Mouse (Mus musculus) CH12.LX (cell line): Measurements from ENCODE around the gene Lamb2. TPM values are rescaled to one million over a fixed set of nuclear protein-coding genes. Genes with fewer than 3 reads are reported as not detected.

Experiments
- DNase-seq: peaks from one replicate; pipeline ENCODE4 v3.0.0-alpha.2; 2013; ENCODE audit errors: extremely low read depth
- H3K27ac ChIP-seq: 2 replicates; pipeline ENCODE4 v1.5.1; 2012; ENCODE audit warnings: low read depth, mild to moderate bottlenecking, control low read depth, moderate library complexity; ENCODE audit not compliant: insufficient read depth
- H3K27me3 ChIP-seq: replicated peaks from 2 replicates; pipeline ENCODE3; 2012; ENCODE audit warnings: inconsistent platforms
- H3K36me3 ChIP-seq, 2 experiments: replicated peaks in 1 of 2; 2 replicates each; pipeline versions ENCODE3 to v1.6.1; 2012; ENCODE audit warnings: inconsistent platforms in 1 of 2, low read length in 1 of 2, mild to moderate bottlenecking in 1 of 2, mixed read lengths in 1 of 2, moderate library complexity in 1 of 2; ENCODE audit not compliant: control insufficient read depth in 1 of 2, insufficient read depth in 1 of 2
- H3K4me1 ChIP-seq, 2 experiments: 2 replicates each; pipeline ENCODE4 v1.6.1; 2012; ENCODE audit warnings: inconsistent platforms in 1 of 2, moderate library complexity in 1 of 2; ENCODE audit not compliant: insufficient read depth in 2 of 2, control insufficient read depth in 1 of 2
- H3K4me2 ChIP-seq: 2 replicates; pipeline ENCODE4 v1.6.1; 2012; ENCODE audit warnings: low read depth, mild to moderate bottlenecking, control low read depth; ENCODE audit not compliant: poor library complexity, insufficient read depth, severe bottlenecking
- H3K4me3 ChIP-seq, 3 experiments: fragments of 150-350 bp in 1 of 3; sonication (generic) in 1 of 3; replicated peaks in 1 of 3; 2 replicates each; pipeline versions ENCODE3 to v1.5.1; 2011 to 2012; ENCODE audit warnings: low read depth in 2 of 3, low read length in 2 of 3, mild to moderate bottlenecking in 2 of 3, moderate library complexity in 2 of 3, control low read depth in 1 of 3, improper control_type of control experiment in 1 of 3, inconsistent platforms in 1 of 3, mixed read lengths in 1 of 3; ENCODE audit not compliant: poor library complexity in 1 of 3
- H3K79me2 ChIP-seq: replicated peaks from 2 replicates; pipeline ENCODE4 v1.6.1; 2012; ENCODE audit warnings: mild to moderate bottlenecking, moderate library complexity; ENCODE audit not compliant: control insufficient read depth, poor library complexity, insufficient read depth, severe bottlenecking; ENCODE audit errors: extremely low read depth
- H3K9ac ChIP-seq: 2 replicates; pipeline ENCODE4 v1.6.1; 2012; ENCODE audit warnings: low read depth, mild to moderate bottlenecking, control low read depth, moderate library complexity; ENCODE audit not compliant: insufficient read depth
- H3K9me3 ChIP-seq: replicated peaks from 2 replicates; pipeline ENCODE3; 2012; ENCODE audit warnings: low read length, inconsistent platforms, mixed read lengths
- CHD2 ChIP-seq: IDR thresholded peaks from 2 replicates; pipeline ENCODE4 v1.6.1; 2011; ENCODE audit warnings: low read length, improper control_type of control experiment
- E2F4 ChIP-seq: IDR thresholded peaks from 2 replicates; pipeline ENCODE4 v1.6.1; 2011; ENCODE audit warnings: low read depth, low read length, improper control_type of control experiment; ENCODE audit not compliant: insufficient replicate concordance
- ELF1 ChIP-seq: IDR thresholded peaks from 2 replicates; pipeline ENCODE4 v1.6.1; 2014; ENCODE audit warnings: low read depth, mild to moderate bottlenecking, inconsistent platforms, low read length, improper control_type of control experiment
- ETS1 ChIP-seq: conservative IDR thresholded peaks from 2 replicates; pipeline ENCODE4 v1.6.1; 2012; ENCODE audit warnings: low read depth, mild to moderate bottlenecking, inconsistent platforms, low read length, improper control_type of control experiment, moderate library complexity
- GABPA ChIP-seq: IDR thresholded peaks from 2 replicates; pipeline ENCODE4 v1.6.1; 2012; ENCODE audit warnings: low read depth, low read length, improper control_type of control experiment, inconsistent platforms; ENCODE audit not compliant: insufficient replicate concordance
- HCFC1 ChIP-seq: IDR thresholded peaks from 2 replicates; pipeline ENCODE4 v1.6.1; 2012; ENCODE audit warnings: low read depth, mild to moderate bottlenecking, inconsistent platforms, low read length, improper control_type of control experiment
- IRF4 ChIP-seq: IDR thresholded peaks from 2 replicates; pipeline ENCODE4 v1.6.1; 2014; ENCODE audit warnings: low read depth, mild to moderate bottlenecking, inconsistent platforms, low read length, improper control_type of control experiment
- MAZ ChIP-seq: IDR thresholded peaks from 2 replicates; pipeline ENCODE4 v1.6.1; 2012; ENCODE audit warnings: low read depth, mild to moderate bottlenecking, inconsistent platforms, low read length, improper control_type of control experiment, moderate library complexity
- MEF2A ChIP-seq: IDR thresholded peaks from 2 replicates; pipeline ENCODE4 v1.6.1; 2014; ENCODE audit warnings: low read depth, mild to moderate bottlenecking, inconsistent platforms, low read length, improper control_type of control experiment, borderline replicate concordance
- MYC ChIP-seq: IDR thresholded peaks from 2 replicates; pipeline ENCODE4 v1.6.1; 2011; ENCODE audit warnings: low read depth, mild to moderate bottlenecking, improper control_type of control experiment, low read length
- NRF1 ChIP-seq: IDR thresholded peaks from 2 replicates; pipeline ENCODE4 v1.6.1; 2014; ENCODE audit warnings: low read depth, mild to moderate bottlenecking, inconsistent platforms, low read length, improper control_type of control experiment, moderate library complexity
- PAX5 ChIP-seq: IDR thresholded peaks from 2 replicates; pipeline ENCODE4 v1.6.1; 2012; ENCODE audit warnings: low read length, inconsistent platforms, mixed read lengths
- POLR2A ChIP-seq: IDR thresholded peaks from 2 replicates; pipeline ENCODE4 v1.6.1; 2011; ENCODE audit warnings: low read depth, mild to moderate bottlenecking, improper control_type of control experiment, low read length
- RCOR1 ChIP-seq: conservative IDR thresholded peaks from 2 replicates; pipeline ENCODE4 v1.6.1; 2012; ENCODE audit warnings: low read depth, mild to moderate bottlenecking, inconsistent platforms, low read length, improper control_type of control experiment
- TBP ChIP-seq: conservative IDR thresholded peaks from 2 replicates; pipeline ENCODE4 v1.6.1; 2011; ENCODE audit warnings: low read depth, low read length, improper control_type of control experiment
- TCF12 ChIP-seq: IDR thresholded peaks from 2 replicates; pipeline ENCODE4 v1.6.1; 2014; ENCODE audit warnings: low read depth, mild to moderate bottlenecking, inconsistent platforms, low read length, improper control_type of control experiment
- UBTF ChIP-seq: IDR thresholded peaks from 2 replicates; pipeline ENCODE4 v1.6.1; 2012; ENCODE audit warnings: low read depth, mild to moderate bottlenecking, inconsistent platforms, low read length, improper control_type of control experiment, moderate library complexity
- ZMIZ1 ChIP-seq: IDR thresholded peaks from 2 replicates; pipeline ENCODE4 v1.6.1; 2012; ENCODE audit warnings: low read depth, mild to moderate bottlenecking, inconsistent platforms, low read length, improper control_type of control experiment
- dilution Hi-C: fragments of 300-500 bp; cut with MboI; formaldehyde crosslinking; loops from 2 replicates; pipeline ENCODE4 v1.14.3; 2020; ENCODE audit warnings: low sequenced_read_pairs; ENCODE audit not compliant: extremely low pct_unique_long_range_greater_than_20kb, extremely low pct_ligation_motif_present
- in situ Hi-C: fragments of 300-500 bp; cut with MboI; formaldehyde crosslinking; loops from 3 replicates; pipeline ENCODE4 v1.14.3; 2019; ENCODE audit warnings: low sequenced_read_pairs, low pct_ligation_motif_present, low pct_unique_long_range_greater_than_20kb, mixed read lengths
- polyA plus RNA-seq: library from polyadenylated mRNA; unstranded; fragments of >175 nt; gene quantifications from 2 replicates; pipeline ENCODE4 v1.2.1, GENCODE M21; 2012; ENCODE audit warnings: low read depth; ENCODE audit not compliant: insufficient read length
- total RNA-seq, 2 experiments: library from RNA; depleted of rRNA; stranded (reverse); fragments of 300-350 nt in 1 of 2; fragments of >200 nt in 1 of 2; gene quantifications; 2 replicates each; pipeline ENCODE4 v1.2.3; 2012 to 2014

Lamb2 gene
- total and polyA plus RNA-seq, 3 experiments: 0.17 to 0.89 TPM; not detected in 1

- H3K9ac ChIP-seq: no peak overlapping the region
- TF ChIP-seq HCFC1 (no peak), POLR2A (no peak), TCF12 (no peak), PAX5 (no peak), TBP (no peak), GABPA (no peak), NRF1 (no peak)
- H3K79me2 ChIP-seq: no peaks in the 10 kb centered on the region
- no peak overlapping the region for H3K27ac ChIP-seq
- H3K36me3 ChIP-seq: no peaks in the 10 kb centered on the region
- no peaks in the 10 kb centered on the region for H3K9me3 ChIP-seq
- no peak overlapping the region for H3K4me3 ChIP-seq
- H3K4me1 ChIP-seq: peaks cover 0 to 13% of the 10 kb centered on the region in 2 experiments; a peak in 3 of 4 replicates
- DNase-seq: no peak
- H3K27me3 ChIP-seq: peaks cover 9% of the 10 kb centered on the region
- no peak overlapping the region for H3K4me2 ChIP-seq
- in situ Hi-C loops (no loop called here), dilution Hi-C loops (no loop called here)
These were observed 29.7 kb upstream of the Lamb2 start for GRCm38 (mm10) chr9:108449860-108450259.

GRCm38 (mm10) chr9:108450292-108451169, 29.0 kb upstream of the Lamb2 start:
- in situ Hi-C loops (no loop called here), dilution Hi-C loops (no loop called here)
- Histone ChIP-seq H3K9ac (no peak overlapping the region), H3K4me1 (peaks cover 0 to 13% of the 10 kb centered on the region in 2 experiments; a peak in 3 of 4 replicates), H3K4me3 (no peak overlapping the region), H3K79me2 (no peaks in the 10 kb centered on the region), H3K36me3 (no peaks in the 10 kb centered on the region), H3K9me3 (no peaks in the 10 kb centered on the region), H3K27me3 (peaks cover 9% of the 10 kb centered on the region), H3K4me2 (no peak overlapping the region), H3K27ac (no peak overlapping the region)
- TF ChIP-seq IRF4 (no peak), ETS1 (no peak), RCOR1 (no peak), CHD2 (no peak), UBTF (no peak), E2F4 (no peak), POLR2A (no peak), ZMIZ1 (no peak), MEF2A (no peak), TBP (no peak), MYC (no peak), MAZ (no peak), ELF1 (no peak)
- no peak for DNase-seq
